24 mouse cellular contexts compared by ENCODE assay signal in the genomic region with DNA sequence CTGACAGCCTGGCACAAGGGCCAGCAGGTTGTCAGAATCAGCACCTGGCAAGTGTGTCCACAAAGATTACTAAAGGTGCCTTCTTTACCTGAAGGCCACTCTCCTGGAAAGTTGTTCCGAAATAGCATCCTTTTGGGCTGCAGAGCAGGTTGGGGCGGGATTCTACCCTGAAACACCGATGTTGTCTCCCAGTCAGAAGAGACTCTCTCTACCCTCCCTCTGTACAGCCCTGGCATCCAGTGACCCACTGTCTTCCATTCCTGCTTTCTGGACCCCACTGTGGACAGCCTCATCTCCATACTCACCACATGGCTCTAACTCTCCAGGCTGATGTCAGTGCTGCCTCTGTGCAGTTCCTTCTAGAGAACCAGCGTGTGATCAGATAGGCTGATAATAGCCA.
DNase-seq lines count a peak whose midpoint lies in the region; ATAC-seq and TF ChIP-seq lines count a peak whose summit lies in the region.
"Had no signal": no experiment of that assay in that cellular context is flagged by ENCODE, and none has a peak within 500 bp of the region (broad histone marks: within the 10 kb centered on the region; RNA-seq: fewer than 3 reads in every experiment).

No protein-coding gene starts in this region.

- peak overlapping the region; percentile 0 to 93; a peak in 2 of 4 replicates for H3K27ac ChIP-seq in heart, embryonic 14.5 days (replicated peaks in 1 of 2; ENCODE audit: control insufficient read depth in 1 of 2, insufficient read depth in 1 of 2, low read depth in 2 of 2, low read length in 2 of 2)
- peak overlapping the region; percentile 98 for H3K27ac ChIP-seq in liver, embryonic 11.5 days (ENCODE audit: low read depth, low read length)
- peak overlapping the region; percentile 97 for H3K27ac ChIP-seq in liver, postnatal 0 days (ENCODE audit: low read depth)
- no peak overlapping the region for H3K27ac ChIP-seq in forebrain, embryonic 13.5 days
- H3K27ac ChIP-seq: embryonic facial prominence, embryonic 13.5 days; hindbrain, embryonic 15.5 days; kidney, postnatal 0 days; limb, embryonic 15.5 days; midbrain, embryonic 15.5 days; neural tube, embryonic 12.5 days had no signal

- H3K27me3 ChIP-seq in heart, embryonic 14.5 days (ENCODE audit: control insufficient read depth, insufficient read depth, low read length): no peaks in the 10 kb centered on the region
- H3K27me3 ChIP-seq in liver, embryonic 11.5 days (replicated peaks; ENCODE audit: control insufficient read depth, insufficient read depth, low read length): no peaks in the 10 kb centered on the region
- no peaks in the 10 kb centered on the region for H3K27me3 ChIP-seq in liver, postnatal 0 days (ENCODE audit: insufficient read depth, low read length)
- H3K27me3 ChIP-seq in forebrain, embryonic 13.5 days: no peaks in the 10 kb centered on the region
- H3K27me3 ChIP-seq: embryonic facial prominence, embryonic 13.5 days; hindbrain, embryonic 15.5 days; limb, embryonic 15.5 days; midbrain, embryonic 15.5 days; neural tube, embryonic 12.5 days had no signal

- H3K9me3 ChIP-seq in heart, embryonic 14.5 days (ENCODE audit: control insufficient read depth, low read length): no peaks in the 10 kb centered on the region
- no peaks in the 10 kb centered on the region for H3K9me3 ChIP-seq in liver, embryonic 11.5 days (ENCODE audit: control insufficient read depth, low read length)
- H3K9me3 ChIP-seq in liver, postnatal 0 days (ENCODE audit: low read length): no peaks in the 10 kb centered on the region
- H3K9me3 ChIP-seq in forebrain, embryonic 13.5 days (replicated peaks): no peaks in the 10 kb centered on the region
- H3K9me3 ChIP-seq: embryonic facial prominence, embryonic 13.5 days; hindbrain, embryonic 15.5 days; limb, embryonic 15.5 days; midbrain, embryonic 15.5 days; neural tube, embryonic 12.5 days had no signal

- H3K9ac ChIP-seq in heart, embryonic 14.5 days (ENCODE audit: low read length): no peak overlapping the region
- H3K9ac ChIP-seq in liver, embryonic 11.5 days (ENCODE audit: low read depth, low read length): no peak overlapping the region
- H3K9ac ChIP-seq in liver, postnatal 0 days (replicated peaks): peak overlapping the region; percentile 39; the same call in 1 of the 2 replicates
- no peak overlapping the region for H3K9ac ChIP-seq in forebrain, embryonic 13.5 days
- H3K9ac ChIP-seq: embryonic facial prominence, embryonic 13.5 days; hindbrain, embryonic 15.5 days; limb, embryonic 15.5 days; midbrain, embryonic 15.5 days; neural tube, embryonic 12.5 days had no signal

- H3K36me3 ChIP-seq in heart, embryonic 14.5 days (ENCODE audit: control insufficient read depth, insufficient read depth, low read length): no peaks in the 10 kb centered on the region
- no peaks in the 10 kb centered on the region for H3K36me3 ChIP-seq in liver, embryonic 11.5 days (ENCODE audit: control insufficient read depth, insufficient read depth, low read length)
- no peaks in the 10 kb centered on the region for H3K36me3 ChIP-seq in liver, postnatal 0 days (replicated peaks; ENCODE audit: insufficient read depth, low read length)
- H3K36me3 ChIP-seq in forebrain, embryonic 13.5 days (ENCODE audit: poor library complexity, severe bottlenecking): no peaks in the 10 kb centered on the region
- H3K36me3 ChIP-seq: embryonic facial prominence, embryonic 13.5 days; hindbrain, embryonic 15.5 days; limb, embryonic 15.5 days; midbrain, embryonic 15.5 days; neural tube, embryonic 12.5 days had no signal

- intact Hi-C loops in heart, postnatal 14 days (cut with DNase I): no loop called here

- no peak overlapping the region for H3K4me2 ChIP-seq in heart, embryonic 14.5 days (ENCODE audit: low read length)
- H3K4me2 ChIP-seq in liver, embryonic 11.5 days: peak overlapping the region; percentile 30
- H3K4me2 ChIP-seq in liver, postnatal 0 days (ENCODE audit: low read depth, low read length): peak overlapping the region; percentile 57
- no peak overlapping the region for H3K4me2 ChIP-seq in forebrain, embryonic 13.5 days
- H3K4me2 ChIP-seq: embryonic facial prominence, embryonic 13.5 days; hindbrain, embryonic 15.5 days; limb, embryonic 15.5 days; midbrain, embryonic 15.5 days; neural tube, embryonic 12.5 days had no signal

- TF ChIP-seq EP300 in liver, postnatal 0 days (IDR thresholded peaks at IDR 0.05; ENCODE audit: low read depth): no peak

- H3K4me3 ChIP-seq in heart, embryonic 14.5 days (ENCODE audit: control insufficient read depth in 1 of 2, insufficient read depth in 1 of 2, low read depth in 1 of 2, low read length in 2 of 2): no peak overlapping the region
- H3K4me3 ChIP-seq in liver, embryonic 11.5 days (ENCODE audit: low read depth, low read length): no peak overlapping the region
- peak overlapping the region; percentile 27; the same call in 1 of the 2 replicates for H3K4me3 ChIP-seq in liver, postnatal 0 days (ENCODE audit: low read depth, low read length)
- no peak overlapping the region for H3K4me3 ChIP-seq in forebrain, embryonic 13.5 days
- H3K4me3 ChIP-seq: embryonic facial prominence, embryonic 13.5 days; hindbrain, embryonic 15.5 days; limb, embryonic 15.5 days; midbrain, embryonic 15.5 days; neural tube, embryonic 12.5 days had no signal

- peaks cover 32 to 37% of the 10 kb centered on the region in 2 experiments for H3K4me1 ChIP-seq in heart, embryonic 14.5 days (ENCODE audit: control insufficient read depth in 2 of 2, insufficient read depth in 2 of 2, low read length in 2 of 2)
- H3K4me1 ChIP-seq in liver, embryonic 11.5 days (replicated peaks; ENCODE audit: control insufficient read depth, insufficient read depth, low read length): peaks cover 25% of the 10 kb centered on the region
- H3K4me1 ChIP-seq in liver, postnatal 0 days (ENCODE audit: insufficient read depth): peaks cover 37% of the 10 kb centered on the region
- no peaks in the 10 kb centered on the region for H3K4me1 ChIP-seq in forebrain, embryonic 13.5 days
- H3K4me1 ChIP-seq: embryonic facial prominence, embryonic 13.5 days; hindbrain, embryonic 15.5 days; midbrain, embryonic 15.5 days; neural tube, embryonic 12.5 days had no signal

- peak; percentile 91 for DNase-seq in heart, adult 11 months
- DNase-seq in heart, postnatal 14 days: no peak
- no peak for DNase-seq in heart, adult 8-10 months (ENCODE audit: low spot score)
- no peak for DNase-seq in liver, embryonic 11.5 days (ENCODE audit: low spot score)
- DNase-seq in liver, postnatal 0 days: no peak
- DNase-seq in adrenal gland, postnatal 4 days (ENCODE audit: low spot score in 2 of 2): no peak
- DNase-seq: cerebellum, adult 18-20 months; cerebellum, postnatal 25 days; embryo, embryonic 11 days; gastrocnemius, postnatal 10 days; kidney, adult 2 months; left cerebral cortex, postnatal 4 days; lung, postnatal 4 days; right cerebral cortex, postnatal 14 days; thymus, postnatal 14 days had no signal

- 90% methylated on average over 4 of the region's 4 CpGs for WGBS in heart, embryonic 14.5 days
- WGBS in liver, embryonic 11.5 days: 89% methylated on average over 4 of the region's 4 CpGs
- 92% methylated on average over 4 of the region's 4 CpGs for WGBS in liver, postnatal 0 days (ENCODE audit: insufficient replicate concordance)
- 93% methylated on average over 4 of the region's 4 CpGs for WGBS in forebrain, embryonic 13.5 days

- TF ChIP-seq CTCF in liver, postnatal 0 days (IDR thresholded peaks at IDR 0.05; ENCODE audit: low read depth): no peak

- ATAC-seq in heart, embryonic 14.5 days (ENCODE audit: insufficient number of reproducible peaks, insufficient read depth, low FRiP score, low read depth): no peak
- ATAC-seq in liver, embryonic 11.5 days (replicated peaks; ENCODE audit: low FRiP score): no peak
- ATAC-seq in liver, postnatal 0 days: no peak
- ATAC-seq in forebrain, embryonic 13.5 days: no peak
- ATAC-seq: forebrain, embryonic 16.5 days; midbrain, embryonic 15.5 days had no signal

Comparison
In these comparisons a context has a peak if more than half of its experiments do, and no peak if none do; other contexts are left out.
1. H3K4me2 ChIP-seq: peak in liver, embryonic 11.5 days (single experiment) and liver, postnatal 0 days (single experiment); none in heart, embryonic 14.5 days (single experiment) and forebrain, embryonic 13.5 days (single experiment).